Mouse (Mus musculus) left cerebral cortex, postnatal 4 days (tissue): Measurements from ENCODE around the gene Zfp759. TPM values are rescaled to one million over a fixed set of nuclear protein-coding genes. Genes with fewer than 3 reads are reported as not detected.
"Not testable (repeated sequence)": the region's sequence is repeated elsewhere in the genome, so short reads cannot be mapped to it uniquely, and the experiment has no call there.

Experiments used
- DNase-seq: peaks from one replicate; pipeline ENCODE4 v3.0.0-alpha.2; 2022
- intact Hi-C: fragments of 180-260 bp; cut with DNase I; formaldehyde crosslinking; loops from one replicate; pipeline ENCODE4 v1.15.1; 2025
- total RNA-seq, 2 experiments: library from RNA; stranded (reverse); gene quantifications; 2 replicates each; pipeline ENCODE4 v1.2.3; 2021

The Zfp759 gene
- total RNA-seq: 10 to 100 TPM; 10.8 to 11.3 TPM

- intact Hi-C loops: loop anchor here (10.0 kb wide), 1 partner anchor 183 kb away; the partner anchor contains the start of gene Zfp457
- DNase-seq: not testable (repeated sequence)
Measured at GRCm38 (mm10) chr13:67121360-67121759, at the start of gene Zfp759. Zfp759 (plus strand) TSS chr13:67121660.

GRCm38 (mm10) chr13:67072786-67073185 is 48.7 kb upstream of the Zfp759 start:
- intact Hi-C loops: no loop called here

GRCm38 (mm10) chr13:67077244-67077643 is 44.2 kb upstream of the Zfp759 start:
- intact Hi-C loops: no loop called here
- DNase-seq: no peak

More at GRCm38 (mm10) chr13:67072786-67073185, 48.7 kb upstream of the Zfp759 start:
- no peak for DNase-seq

- intact Hi-C loops: no loop called here
- DNase-seq: peak; percentile 65
Measured at GRCm38 (mm10) chr13:67081142-67081713, 40.2 kb upstream of the Zfp759 start.

- intact Hi-C loops: no loop called here
- DNase-seq: no peak
Measured at GRCm38 (mm10) chr13:67081946-67082345, 39.5 kb upstream of the Zfp759 start.

GRCm38 (mm10) chr13:67090154-67090553 is 31.3 kb upstream of the Zfp759 start:
- intact Hi-C loops: no loop called here
- no peak for DNase-seq

GRCm38 (mm10) chr13:67097876-67098275 is 23.6 kb upstream of the Zfp759 start, which contains the start of gene Zfp708:
Zfp708 (minus strand) TSS chr13:67097976.
- intact Hi-C loops: no loop called here

GRCm38 (mm10) chr13:67107681-67108080 is 13.8 kb upstream of the Zfp759 start:
- intact Hi-C loops: no loop called here
- DNase-seq: no peak

More at GRCm38 (mm10) chr13:67097876-67098275, 23.6 kb upstream of the Zfp759 start, which contains the start of gene Zfp708:
- DNase-seq: no peak

GRCm38 (mm10) chr13:67108194-67108820 is 13.2 kb upstream of the Zfp759 start, which contains the start of gene Gm28557:
Gm28557 (minus strand) TSS chr13:67108604.
- intact Hi-C loops: no loop called here

GRCm38 (mm10) chr13:67108821-67109206 is 12.6 kb upstream of the Zfp759 start:
- peak; percentile 31 for DNase-seq
- intact Hi-C loops: no loop called here

More at GRCm38 (mm10) chr13:67108194-67108820, 13.2 kb upstream of the Zfp759 start, which contains the start of gene Gm28557:
- peak; percentile 86 for DNase-seq

GRCm38 (mm10) chr13:67112096-67112495 is 9.4 kb upstream of the Zfp759 start:
- intact Hi-C loops: loop anchor here (5.0 kb wide), 1 partner anchor 1455 kb away; no protein-coding TSS in a partner anchor
- DNase-seq: no peak

GRCm38 (mm10) chr13:67113287-67113686 is 8.2 kb upstream of the Zfp759 start:
- intact Hi-C loops: loop anchor here (5.0 kb wide), 1 partner anchor 1454 kb away; no protein-coding TSS in a partner anchor
- DNase-seq: no peak

- intact Hi-C loops, DNase-seq: not testable (repeated sequence)
Measured at GRCm38 (mm10) chr13:67116163-67116562, 5.3 kb upstream of the Zfp759 start, which contains the start of gene Rslcan18. Rslcan18 (minus strand) TSS chr13:67116263.

- no peak for DNase-seq
- intact Hi-C loops: loop anchor here (10.0 kb wide), 1 partner anchor 180 kb away; the partner anchor contains the start of gene Zfp457
Measured at GRCm38 (mm10) chr13:67124460-67124859, 3.0 kb downstream of the Zfp759 start.

GRCm38 (mm10) chr13:67127507-67127906 is 6.0 kb downstream of the Zfp759 start:
- intact Hi-C loops: loop anchor here (10.0 kb wide), 1 partner anchor 177 kb away; the partner anchor contains the start of gene Zfp457
- not testable (repeated sequence) for DNase-seq

GRCm38 (mm10) chr13:67128038-67128721 is 6.7 kb downstream of the Zfp759 start:
- DNase-seq: peak; percentile 79
- intact Hi-C loops: loop anchor here (10.0 kb wide), 1 partner anchor 177 kb away; the partner anchor contains the start of gene Zfp457

GRCm38 (mm10) chr13:67166122-67166521 is 44.7 kb downstream of the Zfp759 start:
- intact Hi-C loops, DNase-seq: not testable (repeated sequence)

- intact Hi-C loops: not testable (repeated sequence)
Measured at GRCm38 (mm10) chr13:67172991-67173722, 51.7 kb downstream of the Zfp759 start, which contains the start of gene Rsl1. Rsl1 (plus strand) TSS chr13:67173182.

GRCm38 (mm10) chr13:67173723-67174055 is 52.2 kb downstream of the Zfp759 start:
- DNase-seq: no peak
- intact Hi-C loops: no loop called here

More at GRCm38 (mm10) chr13:67172991-67173722, 51.7 kb downstream of the Zfp759 start, which contains the start of gene Rsl1:
- peak; percentile 60 for DNase-seq
